Mouse (Mus musculus): ENCODE measurements at regions not wholly inside any gene's neighbourhood (a gene's known extent, or its start where the extent isn't known, plus 50 kb on each side); places are given as distances from the start of the nearest gene placed in this dataset.
"Not testable (repeated sequence)": the region's sequence is repeated elsewhere in the genome, so short reads cannot be mapped to it uniquely, and the experiment has no call there.

- Histone ChIP-seq H3K4me1 (ENCODE audit: control insufficient read depth, insufficient read depth, low read length) (no peaks in the 10 kb centered on the region), H3K9me3 (replicated peaks; ENCODE audit: control insufficient read depth, low read length, poor library complexity, severe bottlenecking) (no peaks in the 10 kb centered on the region), H3K27me3 (ENCODE audit: control insufficient read depth, insufficient read depth, low read depth, low read length) (no peaks in the 10 kb centered on the region), H3K27ac (ENCODE audit: low read length) (no peak overlapping the region), H3K4me2 (ENCODE audit: low read length) (no peak overlapping the region), H3K9ac (ENCODE audit: low read depth, low read length) (no peak overlapping the region), H3K4me3 (ENCODE audit: low read depth, low read length) (no peak overlapping the region), H3K36me3 (ENCODE audit: control insufficient read depth, insufficient read depth, low read length) (no peaks in the 10 kb centered on the region)
- WGBS = 92% methylated on average over 4 of the region's 4 CpGs
- ATAC-seq = no peak
These were observed 163.8 kb upstream of the Hapln1 start for GRCm38 (mm10) chr13:89375526-89376474.

GRCm38 (mm10) chr13:89378365-89378764, 161.2 kb upstream of the Hapln1 start:
- Histone ChIP-seq H3K27ac (ENCODE audit: low read length) (no peak overlapping the region), H3K4me3 (ENCODE audit: low read depth, low read length) (no peak overlapping the region), H3K9me3 (replicated peaks; ENCODE audit: control insufficient read depth, low read length, poor library complexity, severe bottlenecking) (no peaks in the 10 kb centered on the region), H3K4me2 (ENCODE audit: low read length) (no peak overlapping the region), H3K36me3 (ENCODE audit: control insufficient read depth, insufficient read depth, low read length) (no peaks in the 10 kb centered on the region), H3K9ac (ENCODE audit: low read depth, low read length) (no peak overlapping the region), H3K27me3 (ENCODE audit: control insufficient read depth, insufficient read depth, low read depth, low read length) (no peaks in the 10 kb centered on the region), H3K4me1 (ENCODE audit: control insufficient read depth, insufficient read depth, low read length) (no peaks in the 10 kb centered on the region)
- 86% methylated on average over 4 of the region's 4 CpGs for WGBS
- no peak for ATAC-seq

GRCm38 (mm10) chr13:89383619-89384190, 155.9 kb upstream of the Hapln1 start:
- not testable (repeated sequence) for H3K9me3 ChIP-seq (replicated peaks; ENCODE audit: control insufficient read depth, low read length, poor library complexity, severe bottlenecking); H3K4me2 ChIP-seq (ENCODE audit: low read length); H3K27ac ChIP-seq (ENCODE audit: low read length); H3K9ac ChIP-seq (ENCODE audit: low read depth, low read length); H3K36me3 ChIP-seq (ENCODE audit: control insufficient read depth, insufficient read depth, low read length); H3K4me1 ChIP-seq (ENCODE audit: control insufficient read depth, insufficient read depth, low read length); ATAC-seq; H3K27me3 ChIP-seq (ENCODE audit: control insufficient read depth, insufficient read depth, low read depth, low read length); H3K4me3 ChIP-seq (ENCODE audit: low read depth, low read length)
- WGBS = 95% methylated on average over 16 of the region's 16 CpGs

- no peak overlapping the region for H3K9ac ChIP-seq (ENCODE audit: low read depth, low read length)
- H3K4me1 ChIP-seq (ENCODE audit: control insufficient read depth, insufficient read depth, low read length) = no peaks in the 10 kb centered on the region
- 82% methylated on average over 11 of the region's 11 CpGs for WGBS
- H3K36me3 ChIP-seq (ENCODE audit: control insufficient read depth, insufficient read depth, low read length) = no peaks in the 10 kb centered on the region
- H3K4me3 ChIP-seq (ENCODE audit: low read depth, low read length) = no peak overlapping the region
- H3K9me3 ChIP-seq (replicated peaks; ENCODE audit: control insufficient read depth, low read length, poor library complexity, severe bottlenecking) = no peaks in the 10 kb centered on the region
- no peak overlapping the region for H3K4me2 ChIP-seq (ENCODE audit: low read length)
- H3K27ac ChIP-seq (ENCODE audit: low read length) = no peak overlapping the region
- no peaks in the 10 kb centered on the region for H3K27me3 ChIP-seq (ENCODE audit: control insufficient read depth, insufficient read depth, low read depth, low read length)
- ATAC-seq = no peak
These were observed 154.9 kb upstream of the Hapln1 start for GRCm38 (mm10) chr13:89384598-89385145.

- no peaks in the 10 kb centered on the region for H3K9me3 ChIP-seq (replicated peaks; ENCODE audit: control insufficient read depth, low read length, poor library complexity, severe bottlenecking)
- no peak overlapping the region for H3K27ac ChIP-seq (ENCODE audit: low read length)
- H3K4me3 ChIP-seq (ENCODE audit: low read depth, low read length) = no peak overlapping the region
- no peak for ATAC-seq
- no peak overlapping the region for H3K9ac ChIP-seq (ENCODE audit: low read depth, low read length)
- 100% methylated on average over 1 of the region's 1 CpGs for WGBS
- H3K4me1 ChIP-seq (ENCODE audit: control insufficient read depth, insufficient read depth, low read length) = no peaks in the 10 kb centered on the region
- no peaks in the 10 kb centered on the region for H3K36me3 ChIP-seq (ENCODE audit: control insufficient read depth, insufficient read depth, low read length)
- no peak overlapping the region for H3K4me2 ChIP-seq (ENCODE audit: low read length)
- no peaks in the 10 kb centered on the region for H3K27me3 ChIP-seq (ENCODE audit: control insufficient read depth, insufficient read depth, low read depth, low read length)
These were observed 152.2 kb upstream of the Hapln1 start for GRCm38 (mm10) chr13:89387416-89387815.

GRCm38 (mm10) chr13:89389149-89389548, 150.4 kb upstream of the Hapln1 start:
- Histone ChIP-seq H3K9me3 (replicated peaks; ENCODE audit: control insufficient read depth, low read length, poor library complexity, severe bottlenecking) (no peaks in the 10 kb centered on the region), H3K36me3 (ENCODE audit: control insufficient read depth, insufficient read depth, low read length) (no peaks in the 10 kb centered on the region), H3K4me2 (ENCODE audit: low read length) (no peak overlapping the region), H3K27ac (ENCODE audit: low read length) (no peak overlapping the region), H3K9ac (ENCODE audit: low read depth, low read length) (no peak overlapping the region), H3K27me3 (ENCODE audit: control insufficient read depth, insufficient read depth, low read depth, low read length) (no peaks in the 10 kb centered on the region), H3K4me1 (ENCODE audit: control insufficient read depth, insufficient read depth, low read length) (no peaks in the 10 kb centered on the region), H3K4me3 (ENCODE audit: low read depth, low read length) (no peak overlapping the region)
- no peak for ATAC-seq
- WGBS = 67% methylated on average over 1 of the region's 1 CpGs

GRCm38 (mm10) chr13:89394717-89395344, 144.8 kb upstream of the Hapln1 start:
- H3K27me3 ChIP-seq (ENCODE audit: control insufficient read depth, insufficient read depth, low read depth, low read length) = no peaks in the 10 kb centered on the region
- H3K4me1 ChIP-seq (ENCODE audit: control insufficient read depth, insufficient read depth, low read length) = no peaks in the 10 kb centered on the region
- H3K27ac ChIP-seq (ENCODE audit: low read length) = no peak overlapping the region
- H3K4me2 ChIP-seq (ENCODE audit: low read length) = no peak overlapping the region
- H3K36me3 ChIP-seq (ENCODE audit: control insufficient read depth, insufficient read depth, low read length) = no peaks in the 10 kb centered on the region
- no peaks in the 10 kb centered on the region for H3K9me3 ChIP-seq (replicated peaks; ENCODE audit: control insufficient read depth, low read length, poor library complexity, severe bottlenecking)
- H3K4me3 ChIP-seq (ENCODE audit: low read depth, low read length) = no peak overlapping the region
- H3K9ac ChIP-seq (ENCODE audit: low read depth, low read length) = no peak overlapping the region
- 71% methylated on average over 5 of the region's 5 CpGs for WGBS
- ATAC-seq = no peak

GRCm38 (mm10) chr13:89395851-89396250, 143.7 kb upstream of the Hapln1 start:
- no peak overlapping the region for H3K4me3 ChIP-seq (ENCODE audit: low read depth, low read length)
- H3K4me2 ChIP-seq (ENCODE audit: low read length) = no peak overlapping the region
- no peak overlapping the region for H3K9ac ChIP-seq (ENCODE audit: low read depth, low read length)
- H3K27me3 ChIP-seq (ENCODE audit: control insufficient read depth, insufficient read depth, low read depth, low read length) = no peaks in the 10 kb centered on the region
- H3K9me3 ChIP-seq (replicated peaks; ENCODE audit: control insufficient read depth, low read length, poor library complexity, severe bottlenecking) = no peaks in the 10 kb centered on the region
- H3K36me3 ChIP-seq (ENCODE audit: control insufficient read depth, insufficient read depth, low read length) = no peaks in the 10 kb centered on the region
- no peak for ATAC-seq
- H3K4me1 ChIP-seq (ENCODE audit: control insufficient read depth, insufficient read depth, low read length) = no peaks in the 10 kb centered on the region
- WGBS = 77% methylated on average over 3 of the region's 3 CpGs
- no peak overlapping the region for H3K27ac ChIP-seq (ENCODE audit: low read length)

Data from midbrain, embryonic 16.5 days (tissue).